Mouse (Mus musculus) bone marrow, adult 2 months (tissue): ENCODE measurements around the gene Paf1.

Experiments used
- CTCF ChIP-seq: fragments of 200-500 bp; IDR thresholded peaks from 2 replicates; pipeline ENCODE4 v1.5.1; 2011; ENCODE audit warnings: low read length, control low read depth; ENCODE audit not compliant: control insufficient read depth, insufficient read depth
- POLR2A ChIP-seq: fragments of 200-500 bp; IDR thresholded peaks from 2 replicates; pipeline ENCODE4 v1.6.1; 2011; ENCODE audit warnings: low read depth, mild to moderate bottlenecking, control low read depth, low read length, borderline replicate concordance; ENCODE audit not compliant: control insufficient read depth

GRCm38 (mm10) chr7:28401030-28401429 lies 8.3 kb downstream of the Paf1 start:
- TF ChIP-seq POLR2A: no peak
- no peak for TF ChIP-seq CTCF
